Mouse (Mus musculus) hindbrain, postnatal 0 days (tissue): ENCODE data around the gene Tmem220. TPM values are rescaled to one million over a fixed set of nuclear protein-coding genes. Genes with fewer than 3 reads are reported as not detected.
A peak's percentile ranks its signal among the peaks of the same experiment; 100 is the strongest.

ENCODE experiments used
- ATAC-seq: fragments of 200-750 bp; cut with Nextera tagmentation; 2 replicates; pipeline ENCODE4 v1.8.0; 2017; ENCODE audit warnings: mild to moderate bottlenecking, moderate TSS enrichment, moderate library complexity
- DNase-seq: peaks from one replicate; pipeline ENCODE4 v3.0.0-alpha.2; 2015; ENCODE audit warnings: low spot score
- H3K27ac ChIP-seq: fragments of 300-500 bp; sonication (generic); 2 replicates; pipeline ENCODE4 v1.5.1; 2014; ENCODE audit warnings: mild to moderate bottlenecking
- H3K27me3 ChIP-seq: fragments of 300-500 bp; sonication (generic); 2 replicates; pipeline ENCODE4 v1.6.1; 2014; ENCODE audit warnings: low read length, mixed read lengths; ENCODE audit not compliant: insufficient read depth
- H3K36me3 ChIP-seq: fragments of 300-500 bp; sonication (generic); 2 replicates; pipeline ENCODE4 v1.6.1; 2014; ENCODE audit warnings: low read length, mixed read lengths; ENCODE audit not compliant: insufficient read depth
- H3K4me1 ChIP-seq: fragments of 300-500 bp; sonication (generic); 2 replicates; pipeline ENCODE4 v1.6.1; 2014; ENCODE audit warnings: antibody characterized with exemption, low read length, mixed read lengths; ENCODE audit not compliant: insufficient read depth
- H3K4me2 ChIP-seq: fragments of 300-500 bp; sonication (generic); 2 replicates; pipeline ENCODE4 v1.6.1; 2014; ENCODE audit warnings: low read depth, mild to moderate bottlenecking, low read length, moderate library complexity, mixed read lengths
- H3K4me3 ChIP-seq: fragments of 300-500 bp; sonication (generic); 2 replicates; pipeline ENCODE4 v1.5.1; 2014; ENCODE audit warnings: low read length
- H3K9ac ChIP-seq: fragments of 300-500 bp; sonication (generic); replicated peaks from 2 replicates; pipeline ENCODE4 v1.6.1; 2014; ENCODE audit warnings: mild to moderate bottlenecking, low read length, moderate library complexity, mixed read lengths
- H3K9me3 ChIP-seq: fragments of 300-500 bp; sonication (generic); 2 replicates; pipeline ENCODE4 v1.6.1; 2016; ENCODE audit warnings: low read length, mixed read lengths
- CTCF ChIP-seq: IDR thresholded peaks from 2 replicates; pipeline ENCODE4 v1.5.1; 2016; ENCODE audit warnings: antibody characterized with exemption, control low read depth, low read depth
- WGBS: fragments of 180-500 bp; shearing (Covaris S2); extraction: QIAGEN DNeasy Blood & Tissue Kit; methylation state at CpG from one replicate; pipeline ENCODE4 v1.1.7; 2014; 5-methylcytosine and 5-hydroxymethylcytosine counted together
- polyA plus RNA-seq: library from polyadenylated mRNA; unstranded; fragments of >200 nt; fragmentation: Nextera tagmentation; extraction: Ambion mirVana; gene quantifications from 2 replicates; pipeline ENCODE4 v1.2.1, GENCODE M21; 2015
- total RNA-seq: library from RNA; depleted of rRNA; stranded (reverse); fragments of >200 nt; gene quantifications from 2 replicates; pipeline ENCODE4 v1.2.3, GENCODE M21; 2014

Tmem220 gene
- total and polyA plus RNA-seq, 2 experiments from 2014 or later, result 0.26 to 1.1 TPM

DNA sequence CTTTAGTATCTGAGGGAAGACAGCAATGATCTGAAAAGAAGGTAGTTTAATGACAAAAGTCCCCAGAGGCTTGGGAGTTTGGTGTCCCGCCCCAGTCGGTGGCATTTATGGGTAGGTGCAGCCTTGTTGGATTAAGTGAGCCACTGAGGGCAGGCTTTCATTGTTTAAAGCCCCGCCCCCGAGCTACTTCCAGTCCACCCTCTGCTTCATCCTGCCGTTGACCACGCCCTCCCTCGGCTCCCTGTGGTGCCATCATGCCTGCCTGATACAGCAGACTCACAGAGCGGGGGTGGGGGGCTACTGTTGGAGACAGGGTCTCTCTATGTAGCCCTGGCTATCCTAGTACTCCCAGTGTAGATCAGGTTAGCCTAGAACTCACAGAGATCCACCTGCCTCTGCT is 18.1 kb downstream of the Tmem220 start:
- Histone ChIP-seq H3K27ac (no peak overlapping the region), H3K4me3 (no peak overlapping the region), H3K36me3 (peaks cover 29% of the 10 kb centered on the region; the same call in 1 of the 2 replicates), H3K27me3 (no peaks in the 10 kb centered on the region), H3K4me2 (no peak overlapping the region), H3K9me3 (no peaks in the 10 kb centered on the region), H3K9ac (no peak overlapping the region), H3K4me1 (no peaks in the 10 kb centered on the region)
- WGBS, result 45% methylated on average over 8 of the region's 8 CpGs
- ATAC-seq, result no peak
- DNase-seq, result no peak
- TF ChIP-seq CTCF, result no peak

DNA sequence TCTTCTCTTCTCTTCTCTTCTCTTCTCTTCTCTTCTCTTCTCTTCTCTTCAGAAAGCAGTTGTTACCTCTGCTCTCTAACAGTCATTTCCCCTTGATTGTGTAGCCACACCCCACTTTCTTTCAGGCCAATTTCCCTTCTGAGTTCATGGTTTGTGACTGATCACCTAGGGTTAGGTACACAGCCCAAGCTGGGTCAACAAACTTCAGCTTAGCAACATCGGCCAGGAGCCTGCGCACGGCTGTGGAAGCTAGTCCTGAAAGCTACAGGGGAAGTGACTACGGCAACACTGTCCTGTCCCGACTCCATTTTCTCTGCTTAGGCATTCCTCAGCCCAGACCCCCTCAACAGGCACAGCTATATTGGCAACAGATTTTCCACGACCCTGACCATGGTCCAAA is 20.0 kb downstream of the Tmem220 start:
- ATAC-seq, result no peak
- 87% methylated on average over 6 of the region's 6 CpGs for whole genome bisulfite sequencing
- Histone ChIP-seq H3K9ac (no peak overlapping the region), H3K4me3 (no peak overlapping the region), H3K9me3 (no peaks in the 10 kb centered on the region), H3K36me3 (peaks cover 15% of the 10 kb centered on the region; the same call in 1 of the 2 replicates), H3K4me1 (no peaks in the 10 kb centered on the region), H3K27ac (no peak overlapping the region), H3K27me3 (no peaks in the 10 kb centered on the region), H3K4me2 (no peak overlapping the region)
- no peak for DNase-seq
- TF ChIP-seq CTCF, result no peak

DNA sequence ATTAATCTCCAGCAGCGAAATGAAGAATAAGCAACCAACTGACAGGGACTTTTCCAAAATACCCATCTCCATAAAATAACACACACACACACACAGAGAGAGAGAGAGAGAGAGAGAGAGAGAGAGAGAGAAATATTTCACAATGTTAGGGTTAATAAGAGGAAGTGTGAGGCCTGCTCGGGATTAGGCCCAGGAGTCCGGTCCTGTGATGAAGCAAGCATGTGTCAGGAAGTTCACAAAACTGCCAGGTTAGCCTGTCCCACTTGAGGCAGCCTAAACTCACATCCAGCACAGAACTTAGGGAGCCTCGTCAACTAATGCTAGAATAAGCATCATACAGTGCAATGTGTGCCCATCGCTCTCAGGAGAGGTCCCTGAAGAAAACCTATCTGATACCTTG is 22.2 kb downstream of the Tmem220 start:
- Histone ChIP-seq H3K4me3 (no peak overlapping the region), H3K4me1 (no peaks in the 10 kb centered on the region), H3K9me3 (no peaks in the 10 kb centered on the region), H3K4me2 (no peak overlapping the region), H3K27ac (no peak overlapping the region), H3K27me3 (no peaks in the 10 kb centered on the region), H3K36me3 (peaks cover 5% of the 10 kb centered on the region; the same call in 1 of the 2 replicates), H3K9ac (no peak overlapping the region)
- DNase-seq, result no peak
- WGBS, result 91% methylated on average over 5 of the region's 5 CpGs
- no peak for ATAC-seq
- TF ChIP-seq CTCF, result no peak

DNA sequence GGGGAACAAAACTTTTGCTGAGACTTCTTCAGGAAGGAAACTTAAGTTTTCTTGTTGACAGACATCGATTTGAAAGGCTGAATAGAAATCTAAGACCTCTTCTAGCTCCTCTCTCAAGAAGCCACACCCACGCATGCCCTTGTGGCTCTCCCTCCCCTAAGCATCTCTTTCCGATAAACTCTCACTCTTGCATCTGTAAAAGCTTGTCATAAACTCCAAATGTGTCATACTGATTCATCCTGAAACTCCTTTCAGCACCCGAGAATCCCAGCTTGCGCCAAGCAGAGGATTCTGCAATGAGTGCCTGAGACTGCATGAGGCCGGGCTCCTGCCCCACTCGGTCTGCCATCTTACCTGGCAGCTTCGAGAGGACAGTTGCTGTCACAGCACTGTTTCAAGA is 23.5 kb downstream of the Tmem220 start:
- whole genome bisulfite sequencing, result 91% methylated on average over 8 of the region's 8 CpGs
- H3K4me1 ChIP-seq, result 0 out of 2 replicates have a peak, but pooled peaks cover 4% of the 10 kb centered on the region
- ATAC-seq (no peak), DNase-seq (no peak)
- no peak overlapping the region for H3K27ac ChIP-seq
- H3K36me3 ChIP-seq, result no peaks in the 10 kb centered on the region
- H3K27me3 ChIP-seq, result no peaks in the 10 kb centered on the region
- no peak for TF ChIP-seq CTCF
- no peak overlapping the region for H3K9ac ChIP-seq
- H3K4me2 ChIP-seq, result no peak overlapping the region
- H3K4me3 ChIP-seq, result no peak overlapping the region
- no peaks in the 10 kb centered on the region for H3K9me3 ChIP-seq

DNA sequence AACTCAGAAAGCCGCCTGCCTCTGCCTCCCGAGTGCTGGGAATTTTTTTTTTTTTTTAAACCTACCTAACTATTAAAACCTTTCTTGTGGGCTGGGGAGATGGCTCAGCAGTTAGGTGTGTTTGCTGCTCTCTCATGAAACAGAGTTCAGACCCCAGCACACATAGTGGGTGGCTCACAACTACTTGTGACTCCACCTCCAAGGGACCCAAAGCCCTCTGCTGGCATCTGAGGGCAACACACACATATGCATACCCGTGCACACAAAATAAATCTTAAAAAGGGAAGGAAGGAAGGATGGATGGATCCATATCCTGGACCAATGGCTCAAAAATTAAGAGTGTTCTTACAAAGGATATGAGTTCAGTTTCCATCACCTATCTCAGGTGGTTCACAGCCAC is 24.3 kb downstream of the Tmem220 start:
- H3K4me3 ChIP-seq, result no peak overlapping the region

DNA sequence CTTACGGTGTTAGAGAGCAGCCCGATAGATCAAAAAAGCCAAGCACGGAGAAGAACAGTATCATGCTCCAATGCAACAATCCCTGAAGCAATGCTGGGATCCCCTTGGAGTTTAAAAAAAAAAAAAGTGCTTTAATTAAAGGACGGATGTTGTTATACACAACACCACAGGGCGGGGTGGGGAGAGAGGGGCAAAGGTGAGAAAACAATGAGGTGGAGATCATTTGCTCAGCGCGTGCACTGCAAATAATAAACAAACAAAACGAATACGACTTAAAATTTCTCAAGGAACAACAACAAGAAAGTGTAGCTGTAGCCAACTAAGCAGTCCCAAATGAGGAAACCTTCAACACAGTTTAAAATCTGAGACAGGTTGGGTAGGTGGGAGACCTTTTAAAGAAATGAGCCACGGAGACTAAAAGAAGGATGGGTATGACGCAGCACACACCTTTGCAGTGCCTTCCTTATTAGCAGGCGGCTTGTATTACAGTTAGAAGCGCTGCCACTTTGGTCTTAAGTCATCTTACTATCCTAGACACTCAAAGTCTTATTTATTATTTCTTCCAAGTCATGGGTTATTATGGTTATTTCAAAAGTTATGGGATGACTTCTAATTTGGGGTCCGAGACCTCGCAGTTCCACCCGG is 26.8 kb downstream of the Tmem220 start:
- H3K27ac ChIP-seq, result peak overlapping the region; percentile 82
- 7% methylated on average over 16 of the region's 16 CpGs for WGBS
- peak overlapping the region; percentile 81 for H3K9ac ChIP-seq
- peak; percentile 48; the same call in 1 of the 2 replicates for ATAC-seq
- no peaks in the 10 kb centered on the region for H3K27me3 ChIP-seq
- H3K4me3 ChIP-seq, result peak overlapping the region; percentile 99
- TF ChIP-seq CTCF, result no peak
- peaks cover 12% of the 10 kb centered on the region; the same call in 1 of the 2 replicates for H3K36me3 ChIP-seq
- peak overlapping the region; percentile 83 for H3K4me2 ChIP-seq
- peak; percentile 29 for DNase-seq
- H3K9me3 ChIP-seq, result no peaks in the 10 kb centered on the region
- H3K4me1 ChIP-seq, result peaks cover 10% of the 10 kb centered on the region; the same call in 1 of the 2 replicates

More for the DNA sequence above, 24.3 kb downstream of the Tmem220 start:
- H3K9me3 ChIP-seq, result no peaks in the 10 kb centered on the region
- no peak overlapping the region for H3K9ac ChIP-seq
- no peaks in the 10 kb centered on the region for H3K27me3 ChIP-seq
- H3K36me3 ChIP-seq, result no peaks in the 10 kb centered on the region
- 0 out of 2 replicates have a peak, but pooled peaks have one; percentile 3 for TF ChIP-seq CTCF
- H3K27ac ChIP-seq, result no peak overlapping the region
- DNase-seq, result no peak
- no peak overlapping the region for H3K4me2 ChIP-seq
- peaks cover 10% of the 10 kb centered on the region; the same call in 1 of the 2 replicates for H3K4me1 ChIP-seq
- 93% methylated on average over 3 of the region's 3 CpGs for WGBS
- ATAC-seq, result no peak

DNA sequence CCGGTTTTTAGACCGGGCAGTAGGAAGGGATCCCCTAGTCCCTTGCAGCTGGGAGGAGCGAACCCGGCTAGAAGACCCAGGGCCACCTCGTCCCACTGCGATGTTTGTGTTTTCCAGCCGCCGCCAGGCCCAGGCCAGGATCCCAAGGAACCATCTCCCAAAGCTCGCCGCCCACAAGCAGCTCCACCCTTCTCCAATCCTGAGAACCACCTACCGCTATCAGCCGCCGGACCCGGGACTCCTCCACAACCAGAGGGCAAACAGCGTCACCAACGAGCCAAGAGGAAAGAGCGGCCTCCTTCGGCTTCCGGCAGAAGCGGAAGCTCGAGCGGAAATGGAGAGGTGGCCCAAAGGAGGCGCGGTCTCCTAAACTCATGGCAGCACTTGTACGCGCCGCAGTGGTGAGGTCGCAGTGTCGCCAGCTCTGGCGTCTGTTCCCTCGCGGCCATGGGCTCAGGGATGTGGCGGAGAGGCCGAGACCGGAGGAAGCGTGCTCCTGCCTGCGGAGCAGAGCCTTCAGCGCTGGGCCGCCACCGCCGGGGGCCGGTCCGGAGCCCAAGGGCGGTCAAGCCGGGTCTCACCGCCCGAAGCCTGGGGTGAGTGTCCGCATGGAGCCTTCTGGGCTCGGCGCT is 27.5 kb downstream of the Tmem220 start, which contains the start of the genes Adprm and Sco1:
TSS of gene Adprm (minus strand) at position 274 of the 632 bp plus-strand sequence.
TSS of gene Sco1 (plus strand) at position 350 of the 632 bp plus-strand sequence.
- ATAC-seq (peak; percentile 97), DNase-seq (peak; percentile 93)
- Histone ChIP-seq H3K27ac (peak within 1 kb of the TSS; percentile 82), H3K9ac (peak within 1 kb of the TSS; percentile 81), H3K4me1 (peaks cover 10% of the 10 kb centered on the region; the same call in 1 of the 2 replicates), H3K4me3 (peak within 1 kb of the TSS; percentile 99), H3K27me3 (no peaks in the 10 kb centered on the region), H3K4me2 (peak within 1 kb of the TSS; percentile 83), H3K9me3 (no peaks in the 10 kb centered on the region), H3K36me3 (peaks cover 17% of the 10 kb centered on the region)
- peak; percentile 72 for TF ChIP-seq CTCF
- under 1% methylated on average over 49 of the region's 50 CpGs for WGBS
